Mouse (Mus musculus) layer of hippocampus, postnatal 36 days (tissue): ENCODE measurements around the gene Speer4c. TPM values are rescaled to one million over a fixed set of nuclear protein-coding genes. Genes with fewer than 3 reads are reported as not detected.

Experiments
- total RNA-seq, 2 experiments: library from RNA; stranded (reverse); gene quantifications; 2 replicates each; pipeline ENCODE4 v1.2.3; 2021

Speer4c gene
- total RNA-seq, 2 experiments from 2014 or later, result not detected

Other genes with a start within 250 kb of the Speer4c start
- not detected for gene Gm21149, start 237.7 kb downstream of the Speer4c start, total RNA-seq
- not detected for gene Gm21190, start 185.0 kb downstream of the Speer4c start, total RNA-seq
- gene Gm21083, start 136.9 kb downstream of the Speer4c start, total RNA-seq, result not detected
- not detected for gene Speer4d, start 95.2 kb downstream of the Speer4c start, total RNA-seq
- not detected for gene 4930572O03Rik, start 57.2 kb downstream of the Speer4c start, total RNA-seq
- gene Cacna2d1, start 220.4 kb upstream of the Speer4c start, total RNA-seq, result 100 to 1,000 TPM; 156 to 158 TPM